Mouse (Mus musculus) erythroid progenitor cell, adult 5-6 weeks (primary cell): ENCODE results near the gene Evc2. TPM values are rescaled to one million over a fixed set of nuclear protein-coding genes. Genes with fewer than 3 reads are reported as not detected.

Experiments
- ATAC-seq: replicated peaks from 2 replicates; pipeline ENCODE4 v1.8.0; 2016; ENCODE audit warnings: moderate number of reproducible peaks, mild to moderate bottlenecking, moderate TSS enrichment, inconsistent platforms; ENCODE audit not compliant: poor library complexity, low FRiP score, severe bottlenecking
- total RNA-seq, 2 experiments: library from RNA; stranded (forward) in 1 of 2; stranded (reverse) in 1 of 2; fragments of 150-400 nt in 1 of 2; fragments of 186-747, 209-891 nt in 1 of 2; gene quantifications; 2 replicates each; pipeline versions ENCODE4 v1.2.3 to v1.2.4; 2015 to 2017; ENCODE audit warnings: low replicate concordance in 2 of 2

Evc2 gene
- total RNA-seq (2015; ENCODE audit: low replicate concordance), result not detected in 2 replicates
- total RNA-seq (2017; ENCODE audit: low replicate concordance), result not detected in 2 replicates

DNA sequence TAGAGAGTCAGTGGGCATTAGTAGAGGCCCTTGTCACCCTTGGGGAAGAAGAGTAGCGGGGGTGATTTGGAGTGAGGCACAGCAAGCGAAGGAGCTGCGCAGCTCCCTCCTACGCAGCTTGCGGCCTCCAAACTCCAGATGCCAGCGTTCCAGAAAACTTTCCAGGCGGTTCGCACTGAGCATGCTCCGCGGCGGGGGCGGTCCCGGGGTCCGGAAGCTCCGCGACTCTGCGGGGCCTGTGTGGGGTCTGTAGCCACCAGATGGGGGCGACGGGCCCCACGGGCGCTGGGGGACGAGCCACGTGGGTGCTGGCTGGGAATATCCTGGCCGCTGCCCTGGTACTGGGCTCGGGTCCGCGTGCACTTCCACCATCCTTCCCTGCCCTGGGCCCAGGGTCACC lies at the start of gene Evc2:
TSS of gene Evc2 (plus strand) at position 212 of the 400 bp plus-strand sequence.
- ATAC-seq, result no peak

DNA sequence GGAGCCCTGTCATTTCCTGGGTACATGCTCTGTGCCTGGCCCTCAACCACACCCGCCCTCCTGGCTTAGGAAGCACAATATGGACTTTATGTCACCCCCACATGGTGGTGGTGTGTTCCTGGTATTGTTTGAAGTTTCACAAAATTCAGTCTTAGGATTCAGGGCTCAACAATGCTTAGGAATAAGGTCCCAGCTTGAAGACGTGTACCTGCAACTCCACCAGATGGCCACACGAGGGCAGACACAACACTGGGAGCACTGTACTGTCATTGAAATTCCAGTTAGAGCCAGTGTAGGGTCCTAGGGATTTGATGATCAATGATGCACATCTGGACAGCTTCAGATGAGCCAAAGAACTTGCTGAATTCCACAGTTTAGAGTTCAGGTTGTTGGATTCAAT lies 49.1 kb upstream of the Evc2 start:
- ATAC-seq, result no peak

DNA sequence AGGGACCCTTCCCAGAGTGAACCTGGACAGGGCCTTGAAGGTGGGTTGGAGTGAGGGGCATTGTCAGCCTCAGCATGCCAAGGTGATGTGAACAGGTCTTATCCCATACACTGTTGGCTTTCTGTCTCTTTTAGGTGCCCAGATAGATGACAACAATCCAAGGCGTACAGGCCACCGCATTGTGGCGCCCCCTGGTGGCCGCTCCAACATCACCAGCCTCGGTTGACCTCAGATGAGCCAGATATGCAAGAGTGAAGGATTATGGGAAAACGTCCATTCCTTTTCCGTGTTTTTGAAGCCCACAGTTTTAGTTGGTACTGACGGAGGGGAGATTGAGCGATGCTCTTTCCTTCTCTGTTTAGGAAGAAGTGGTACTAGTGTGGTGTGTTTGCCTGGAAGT lies 47.3 kb upstream of the Evc2 start:
- no peak for ATAC-seq

DNA sequence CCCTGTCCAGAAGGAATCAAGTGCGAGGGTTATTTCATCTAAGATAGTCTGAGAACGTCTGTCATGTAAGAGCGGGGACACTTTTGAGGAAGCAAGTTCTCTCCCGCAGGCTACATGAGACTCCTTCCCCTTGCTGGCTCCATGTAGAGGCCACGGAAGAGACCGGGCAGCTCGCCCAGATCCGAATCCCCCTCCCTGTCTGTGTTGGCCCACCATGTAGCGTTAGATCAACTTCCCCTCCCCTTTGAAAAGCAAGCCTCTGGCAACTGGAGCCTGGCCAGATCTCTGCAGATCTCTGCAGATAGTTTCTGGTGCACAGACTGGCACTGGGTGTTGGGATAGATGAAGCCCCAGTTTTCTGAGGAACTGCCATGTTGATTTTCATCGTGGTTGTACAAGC lies 41.6 kb upstream of the Evc2 start:
- ATAC-seq, result no peak

DNA sequence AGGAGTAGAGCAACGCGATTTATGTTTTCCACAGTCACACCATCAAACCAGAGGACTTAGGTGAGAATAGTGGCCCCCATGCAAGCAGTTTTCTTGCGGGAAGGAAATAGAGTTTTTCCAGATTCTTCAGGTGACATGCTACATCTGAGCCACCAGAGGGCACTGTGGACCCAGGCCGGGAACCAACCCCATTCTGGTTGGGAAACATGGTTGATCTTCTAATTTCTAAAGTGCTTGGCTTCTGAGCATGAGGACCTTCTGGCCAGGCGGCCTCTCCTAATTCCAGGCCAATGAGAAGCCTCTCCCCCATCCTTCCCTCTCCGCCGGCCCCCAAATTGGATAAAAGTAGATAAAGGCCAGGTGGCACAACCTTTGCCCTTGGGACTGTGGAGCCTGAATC lies 39.9 kb upstream of the Evc2 start:
- no peak for ATAC-seq

DNA sequence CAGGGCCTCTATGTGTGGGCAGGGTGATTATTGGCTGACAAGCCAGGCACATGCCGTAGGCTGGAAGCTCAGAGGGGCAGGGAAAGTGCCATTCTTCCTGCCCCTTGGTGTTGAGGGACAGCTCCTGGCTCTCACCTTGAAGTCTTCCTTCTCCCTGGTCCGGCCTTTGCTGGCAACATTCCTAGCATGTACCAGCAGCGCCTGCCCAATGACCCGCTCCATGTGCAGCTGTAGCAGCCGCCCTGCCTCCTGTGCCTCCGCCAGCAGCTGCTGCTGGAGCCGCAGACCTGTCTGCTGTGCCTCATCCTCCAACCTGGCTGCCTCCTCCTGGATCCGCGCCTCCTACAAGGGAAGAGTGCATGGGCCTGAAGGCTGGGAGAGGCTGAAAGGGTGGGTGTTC lies 28.3 kb upstream of the Evc2 start:
- no peak for ATAC-seq

DNA sequence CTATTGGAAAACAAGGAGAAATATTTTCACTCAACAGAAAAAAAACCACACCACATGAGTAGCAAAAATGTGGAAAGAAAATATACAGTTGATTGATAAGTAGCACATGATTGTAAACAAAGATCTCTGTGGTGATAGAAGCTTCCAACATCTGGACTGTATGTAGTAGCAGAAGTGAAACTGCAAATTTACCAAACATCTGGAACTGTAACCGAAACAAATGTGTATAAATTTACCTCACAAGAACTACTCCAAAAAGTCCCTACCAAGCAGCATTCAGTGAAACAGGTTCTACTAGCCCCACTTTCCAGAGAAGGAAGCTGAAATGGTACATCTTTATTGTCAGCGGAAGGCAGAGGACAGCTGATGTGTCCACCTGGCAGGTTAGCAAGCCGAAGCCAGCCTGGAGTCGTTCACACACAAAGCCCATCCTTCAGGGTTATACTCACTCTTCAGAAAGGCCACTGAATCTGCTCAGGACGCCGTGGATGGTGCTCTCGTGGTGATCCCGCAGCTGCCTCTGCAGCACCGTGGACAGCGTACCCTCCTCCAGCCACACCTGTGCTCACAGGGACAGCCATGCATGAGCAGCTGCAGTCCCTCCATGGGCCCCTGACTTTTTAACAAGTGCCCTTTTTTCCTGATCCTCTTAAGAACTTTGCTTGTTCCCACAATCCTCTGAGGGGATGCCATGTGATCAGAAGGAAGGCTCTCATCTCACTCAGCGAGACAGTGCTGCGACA lies 25.1 kb upstream of the Evc2 start:
- no peak for ATAC-seq

DNA sequence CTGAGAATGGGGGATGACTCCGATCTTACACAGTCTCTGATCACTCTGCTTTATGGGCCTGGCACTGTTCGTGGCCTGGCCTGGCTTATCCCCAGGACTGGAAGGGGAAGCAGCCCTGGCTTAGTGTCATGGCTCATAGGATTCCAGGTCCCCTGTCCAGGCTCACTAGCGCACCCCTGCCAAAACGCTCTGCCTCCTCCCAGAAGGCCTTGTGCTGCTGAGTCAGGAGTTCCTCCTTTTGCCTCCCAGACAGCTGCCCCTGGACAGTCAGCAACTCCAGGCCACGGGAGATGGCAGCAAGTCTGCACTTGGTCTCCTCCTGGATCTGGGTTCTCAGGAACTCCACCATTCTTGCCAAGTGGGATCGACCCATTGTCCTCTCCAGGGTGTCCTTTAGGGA lies 19.6 kb upstream of the Evc2 start:
- ATAC-seq, result no peak

DNA sequence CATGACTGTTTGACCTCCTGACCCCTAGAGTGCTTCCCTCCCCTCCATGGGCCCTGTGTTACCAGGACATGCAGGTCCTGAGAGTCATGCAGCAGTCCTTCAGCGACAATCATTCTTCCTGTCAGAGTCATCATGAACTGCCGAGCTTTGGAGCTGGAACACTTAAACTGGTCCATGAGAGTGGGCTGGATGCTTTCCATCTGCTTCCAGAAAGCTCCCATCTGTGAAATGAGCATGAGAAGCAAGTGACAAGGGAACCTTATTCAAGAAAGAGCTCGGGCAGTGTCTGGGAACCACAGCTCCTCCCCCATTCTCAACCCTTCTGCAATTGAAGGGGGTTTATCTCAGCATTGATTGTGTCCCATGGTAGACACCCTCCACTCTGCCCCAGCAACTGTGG lies 18.1 kb upstream of the Evc2 start:
- no peak for ATAC-seq

DNA sequence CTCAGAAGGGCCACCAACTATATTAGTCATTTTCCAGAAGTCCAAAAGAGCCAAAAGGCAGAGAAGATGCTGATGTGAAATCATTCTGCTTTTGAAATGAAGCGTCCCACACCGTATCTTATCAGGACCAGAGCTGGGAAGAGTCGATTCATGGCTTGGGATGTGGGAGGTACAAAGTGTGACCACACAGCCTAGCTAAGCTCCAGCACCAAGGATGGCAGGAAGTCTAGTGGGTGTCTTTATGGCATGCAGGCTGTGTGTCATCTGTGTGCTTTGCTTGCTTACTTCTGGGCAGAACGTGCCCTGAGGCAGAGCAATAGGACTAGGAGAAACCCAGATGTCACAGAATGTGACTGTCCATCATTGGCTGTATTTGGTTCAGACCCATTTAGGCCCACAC lies 17.5 kb upstream of the Evc2 start:
- no peak for ATAC-seq

DNA sequence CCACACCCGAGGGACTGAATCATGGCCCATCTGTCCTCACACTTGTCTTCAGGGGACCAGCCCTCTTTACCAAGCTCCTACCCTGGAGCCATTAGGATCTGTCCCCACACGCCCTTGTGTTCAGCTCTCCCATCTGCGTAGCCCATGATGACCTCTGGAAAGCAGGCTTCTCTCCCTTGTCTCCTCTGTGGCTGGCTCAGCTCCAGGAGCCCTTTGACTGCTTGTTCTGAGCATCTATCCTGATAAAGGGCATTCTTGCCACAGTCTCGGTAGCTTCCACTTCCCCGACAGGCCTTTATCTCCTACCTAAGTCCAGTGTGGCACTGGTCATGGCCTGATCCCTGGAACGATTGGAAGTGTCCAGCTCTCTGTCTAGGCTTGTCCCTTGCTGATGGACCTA lies 11.6 kb upstream of the Evc2 start:
- no peak for ATAC-seq

DNA sequence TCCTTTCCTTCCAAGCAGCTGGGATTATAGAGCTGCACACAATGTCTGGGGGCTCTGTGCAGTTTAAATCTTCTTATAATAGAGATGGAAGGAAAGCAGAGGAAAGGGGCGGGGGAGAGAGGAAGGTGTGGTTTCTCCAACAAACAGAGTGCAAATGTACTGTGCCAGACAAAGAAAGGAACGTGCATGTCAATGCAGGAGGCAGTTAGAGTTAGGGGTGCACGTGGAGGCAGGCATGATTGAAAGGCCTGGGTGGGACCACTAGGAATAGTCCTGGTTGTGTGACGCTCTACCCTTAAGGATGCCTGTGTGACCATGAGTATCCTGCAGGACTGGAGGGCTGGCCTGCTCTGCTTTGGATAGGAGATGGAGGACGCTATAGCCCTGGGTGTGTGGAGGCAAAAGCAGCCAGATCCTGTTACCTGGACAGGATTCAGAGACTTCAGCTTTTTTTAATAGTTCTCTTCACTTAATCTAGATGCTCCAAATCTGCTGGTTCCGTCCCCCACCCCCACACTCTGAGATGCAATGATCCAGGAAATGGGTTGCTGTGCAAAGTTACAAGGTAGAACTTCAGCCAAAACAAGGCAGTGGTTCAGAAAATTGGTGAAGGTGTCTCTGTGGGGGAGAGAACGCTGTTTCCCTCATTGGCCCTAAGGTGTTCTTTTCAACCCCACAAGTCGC lies 7.7 kb upstream of the Evc2 start:
- no peak for ATAC-seq

DNA sequence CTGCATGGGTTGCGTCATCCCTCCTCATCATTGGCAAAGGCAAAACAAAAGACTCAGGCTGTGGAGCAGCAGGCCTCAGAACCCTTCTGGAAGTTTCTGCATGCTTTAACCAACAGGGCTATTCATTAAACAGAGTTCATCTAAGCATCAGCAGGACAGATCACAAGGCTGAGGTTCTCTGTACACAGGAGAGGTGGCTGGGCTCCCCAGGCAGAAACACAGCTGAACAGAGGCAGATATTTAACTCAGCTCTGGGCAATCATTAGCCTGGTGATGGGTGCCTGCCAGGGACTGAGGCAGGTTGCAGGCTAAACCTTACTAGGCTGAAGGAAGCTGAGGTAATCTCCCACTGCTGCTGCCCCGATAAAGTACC lies 7.2 kb upstream of the Evc2 start:
- no peak for ATAC-seq

DNA sequence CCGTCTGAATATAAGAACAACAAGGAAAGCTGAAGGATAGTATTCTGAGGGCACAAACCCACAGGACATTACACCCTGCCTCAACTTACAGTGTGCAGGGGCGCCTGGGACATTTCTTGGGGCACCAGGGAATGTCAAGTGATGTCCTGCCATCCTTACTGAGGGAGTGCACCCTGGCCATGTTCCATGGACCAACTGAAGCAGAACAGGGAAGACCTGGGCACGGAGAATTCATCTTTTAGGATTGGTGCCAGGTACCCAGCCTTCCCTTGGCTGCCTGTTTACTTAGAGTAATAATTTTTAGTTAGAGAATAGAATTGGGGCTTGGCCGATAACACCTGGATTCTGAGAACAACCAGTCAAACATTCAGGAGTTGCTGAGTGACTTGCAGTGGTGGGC lies 6.2 kb upstream of the Evc2 start:
- no peak for ATAC-seq

DNA sequence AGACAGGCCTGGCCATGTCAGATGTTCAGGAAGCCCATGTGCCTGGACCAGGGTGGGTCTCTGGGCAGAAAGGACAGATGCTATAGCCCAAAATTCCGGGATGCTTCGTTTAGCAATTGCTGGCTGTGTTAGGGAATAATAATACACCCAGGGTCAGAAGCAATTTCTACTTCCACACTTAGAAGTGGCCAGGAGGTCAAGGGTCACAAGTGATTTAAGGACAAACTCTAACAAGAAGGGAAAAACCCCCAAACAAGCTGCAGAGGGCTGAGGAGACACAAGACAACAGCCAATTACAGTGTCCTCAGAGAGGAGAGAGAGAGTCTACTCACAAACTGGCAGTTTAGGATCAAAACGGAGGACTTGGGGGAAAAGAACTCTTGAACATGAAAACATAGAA lies 3.2 kb upstream of the Evc2 start:
- ATAC-seq, result no peak

DNA sequence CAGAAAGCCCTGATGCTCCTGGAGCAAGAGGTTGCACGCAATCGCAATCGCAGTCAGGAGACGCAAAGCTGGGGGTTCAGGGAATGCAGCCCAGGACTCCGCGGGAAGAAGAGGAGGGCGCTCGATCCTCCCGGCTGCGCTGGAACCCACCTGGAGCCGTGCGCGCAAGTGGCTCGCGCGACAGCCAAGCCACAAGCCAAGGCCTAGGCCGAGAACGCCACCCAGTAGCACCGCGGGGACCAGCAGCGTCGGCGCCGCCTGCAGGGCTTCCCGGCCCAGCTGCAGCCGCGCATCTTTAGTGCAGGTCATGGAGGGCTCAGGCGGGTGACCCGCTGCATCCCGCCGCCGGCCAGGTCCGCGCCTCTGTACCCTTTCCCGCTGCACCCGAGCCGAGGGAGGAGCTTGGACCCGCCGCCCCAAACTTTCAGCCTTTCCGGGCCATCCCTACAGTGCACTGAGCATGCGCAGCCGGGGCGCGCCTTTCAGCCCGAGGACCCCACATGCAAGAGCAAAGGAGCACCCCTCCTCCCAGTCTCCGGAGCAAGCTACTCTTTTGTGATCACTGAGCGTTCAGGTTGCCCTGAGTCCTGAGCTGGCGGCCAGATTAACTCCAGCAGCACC lies 1.7 kb upstream of the Evc2 start, which contains the start of gene Evc:
TSS of gene Evc (minus strand) at position 410 of the 621 bp plus-strand sequence.
- ATAC-seq, result no peak

DNA sequence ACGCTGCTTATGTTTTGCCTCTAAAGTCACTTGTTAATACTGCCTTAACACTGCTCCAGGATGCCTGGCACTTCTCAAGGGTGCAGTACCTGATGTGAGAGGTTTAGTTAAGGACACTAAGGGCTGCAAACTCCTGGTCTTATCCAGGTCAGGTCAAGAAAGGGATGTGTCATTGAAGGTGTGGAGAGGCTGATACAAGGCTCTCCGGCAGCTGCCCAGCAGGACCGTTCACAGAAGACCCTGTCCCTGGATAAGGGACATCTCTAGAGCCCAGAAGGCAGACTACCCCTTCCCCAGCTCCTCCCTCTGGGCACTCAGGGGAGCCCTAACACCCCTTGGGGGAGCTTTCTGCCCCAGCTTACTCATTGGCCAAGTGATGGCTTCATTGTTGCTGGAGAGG lies 603 bp upstream of the Evc2 start:
- ATAC-seq, result no peak

DNA sequence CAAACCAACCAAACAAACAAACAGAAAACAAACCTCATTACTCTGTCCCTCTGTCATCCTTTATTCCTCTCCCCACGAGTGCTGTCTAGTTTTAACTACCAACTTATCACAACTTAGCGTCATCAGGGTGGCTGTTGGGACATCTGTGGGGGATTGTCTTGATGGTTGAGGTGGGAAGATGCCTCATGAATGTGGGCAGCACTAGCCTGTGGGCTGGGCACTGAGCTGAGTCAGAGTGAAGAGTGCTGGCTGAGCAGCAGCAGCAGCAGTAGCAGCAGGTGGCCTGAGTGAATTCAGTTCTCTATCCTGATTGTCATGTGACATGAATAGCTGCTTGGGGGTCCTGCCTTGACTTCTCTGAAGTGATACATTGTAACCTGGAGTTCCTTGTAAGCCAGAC lies 5.7 kb downstream of the Evc2 start:
- no peak for ATAC-seq

DNA sequence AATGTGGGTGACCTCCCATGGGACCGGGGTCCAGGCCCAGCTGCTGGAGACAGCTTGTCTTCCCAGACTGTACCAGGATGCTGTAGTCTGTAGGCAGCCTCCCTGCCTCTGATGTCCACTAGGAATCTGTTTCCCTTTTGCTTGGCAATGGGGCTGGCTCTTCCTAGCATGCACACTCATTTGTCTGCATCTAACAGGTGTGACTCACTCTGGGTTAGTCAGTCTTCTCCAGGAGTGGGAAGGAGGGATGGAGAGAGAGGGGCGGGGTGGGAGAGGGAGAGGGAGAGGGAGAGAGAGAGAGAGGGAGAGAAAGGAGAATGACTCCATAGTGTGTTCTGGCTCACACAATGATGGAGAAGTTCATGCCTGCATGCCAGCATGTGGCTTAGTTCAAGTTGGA lies 13.5 kb downstream of the Evc2 start:
- no peak for ATAC-seq

DNA sequence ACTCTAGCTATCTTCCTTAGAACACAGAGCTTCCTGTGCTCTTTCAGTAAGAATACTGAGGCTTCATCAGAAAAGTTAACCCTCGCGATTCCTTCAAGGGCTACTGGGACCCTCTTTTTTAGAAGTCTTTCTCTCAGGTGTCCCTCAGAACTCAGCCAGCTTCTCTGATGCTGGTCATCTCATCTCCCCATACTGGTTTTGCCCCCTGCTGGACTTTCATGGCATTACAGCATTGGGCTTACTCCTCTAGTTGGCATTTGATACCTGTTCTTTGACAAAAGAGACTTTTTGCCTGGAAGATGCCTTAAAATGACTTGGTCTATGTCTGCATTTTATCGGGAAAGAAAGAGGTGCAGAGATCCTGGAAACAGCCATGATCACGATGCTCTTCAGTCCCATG lies 16.1 kb downstream of the Evc2 start:
- no peak for ATAC-seq

DNA sequence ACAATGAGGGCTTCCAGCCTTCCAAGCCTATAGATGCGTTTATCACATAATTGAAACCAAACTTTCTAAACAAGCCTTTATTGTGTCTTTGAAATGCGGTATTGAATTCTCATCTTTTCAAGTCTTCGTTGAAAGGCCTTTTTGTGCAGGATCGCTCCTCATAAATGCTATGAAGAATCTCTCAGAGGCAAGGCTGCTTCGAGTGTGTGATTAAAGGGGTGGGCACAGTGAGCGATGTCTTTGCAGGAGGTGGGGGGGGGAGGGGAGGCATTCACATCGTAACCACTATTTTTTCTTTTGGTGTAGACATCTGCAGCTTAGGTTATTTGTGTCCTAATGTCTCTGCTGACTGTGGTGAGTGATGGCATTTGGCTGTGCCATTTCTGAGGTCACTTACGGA lies 17.7 kb downstream of the Evc2 start:
- no peak for ATAC-seq
